Mouse (Mus musculus): ENCODE measurements at regions not wholly inside any gene's neighbourhood (a gene's known extent, or its start where the extent isn't known, plus 50 kb on each side); places are given as distances from the start of the nearest gene placed in this dataset.

DNA sequence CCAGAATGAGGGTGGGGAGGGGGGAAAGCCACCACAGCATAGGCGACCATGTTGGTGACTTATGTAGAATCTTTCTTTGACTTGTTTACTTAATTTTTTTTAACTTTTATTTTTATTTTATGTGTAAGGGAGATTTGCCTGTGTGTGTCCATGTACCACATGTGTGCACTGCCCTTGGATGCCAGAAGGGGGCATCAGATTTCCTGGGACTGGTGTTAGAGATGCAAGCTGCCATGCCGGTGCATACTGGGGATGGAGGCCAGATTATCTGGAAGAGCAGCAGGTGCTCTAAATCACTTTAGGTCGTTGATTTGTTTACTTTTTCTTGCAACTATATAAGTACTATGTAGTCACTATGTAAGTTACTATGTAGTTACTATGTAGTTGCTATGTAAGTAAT lies 114.2 kb upstream of the Tut7 start:
- no peak for ATAC-seq (ENCODE audit: insufficient read depth)
- 36% methylated on average over 3 of the region's 3 CpGs for WGBS (ENCODE audit: insufficient replicate concordance)
- no peaks in the 10 kb centered on the region for H3K36me3 ChIP-seq (replicated peaks)

DNA sequence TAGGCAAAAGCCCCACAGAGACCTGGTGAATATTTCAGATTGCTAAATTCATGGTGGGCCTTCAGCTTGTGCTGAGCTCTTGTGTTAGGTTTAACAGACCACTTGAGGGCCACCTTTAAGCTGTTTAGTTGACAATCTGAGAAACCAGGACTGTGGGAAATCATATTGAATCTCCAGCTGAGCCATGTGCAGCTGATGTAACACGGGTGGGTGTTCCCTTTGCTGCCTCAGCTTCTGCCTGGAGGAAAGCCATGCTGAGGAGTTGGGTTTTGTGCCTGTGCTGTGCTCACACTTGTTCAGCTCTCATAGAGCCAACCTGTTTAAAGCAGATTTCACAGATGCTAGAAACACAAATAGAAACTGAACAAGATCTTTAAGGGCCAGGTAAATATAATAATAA lies 111.6 kb upstream of the Tut7 start:
- 27% methylated on average over 1 of the region's 1 CpGs for WGBS (ENCODE audit: insufficient replicate concordance)
- Histone ChIP-seq H3K4me1 (replicated peaks) (no peaks in the 10 kb centered on the region), H3K36me3 (replicated peaks) (no peaks in the 10 kb centered on the region), H3K27ac (replicated peaks) (no peak overlapping the region), H3K4me3 (replicated peaks) (no peak overlapping the region), H3K9ac (no peak overlapping the region), H3K4me2 (no peak overlapping the region), H3K9me3 (replicated peaks) (no peaks in the 10 kb centered on the region), H3K27me3 (peaks cover 16% of the 10 kb centered on the region; the same call in 1 of the 2 replicates)
- ATAC-seq (ENCODE audit: insufficient read depth), result no peak

More for the DNA sequence above, 114.2 kb upstream of the Tut7 start:
- Histone ChIP-seq H3K9ac (no peak overlapping the region), H3K4me3 (replicated peaks) (no peak overlapping the region), H3K27me3 (peaks cover 35% of the 10 kb centered on the region), H3K27ac (replicated peaks) (no peak overlapping the region), H3K4me1 (replicated peaks) (no peaks in the 10 kb centered on the region), H3K4me2 (no peak overlapping the region), H3K9me3 (replicated peaks) (no peaks in the 10 kb centered on the region)

DNA sequence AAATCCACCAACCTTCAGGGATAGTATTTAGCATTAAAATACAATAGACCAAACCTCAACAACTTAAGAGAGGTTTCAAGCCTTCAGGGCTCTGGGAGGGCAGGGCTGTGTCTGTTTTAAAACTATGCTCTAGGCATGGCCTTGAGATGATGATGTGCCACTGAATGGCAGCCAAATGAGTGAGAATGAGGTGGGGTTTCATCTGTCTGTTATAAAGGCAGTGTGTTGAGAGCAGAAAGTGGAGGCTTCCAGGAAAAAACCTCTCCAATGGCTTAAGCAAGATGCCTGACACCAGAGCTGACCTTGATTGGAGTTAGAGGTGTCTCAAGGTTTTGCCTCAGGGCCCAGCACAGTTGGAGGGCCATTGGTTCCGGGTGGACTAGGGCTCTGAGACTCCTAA lies 111.1 kb upstream of the Tut7 start:
- WGBS (ENCODE audit: insufficient replicate concordance), result 46% methylated on average over 1 of the region's 1 CpGs
- Histone ChIP-seq H3K4me3 (replicated peaks) (no peak overlapping the region), H3K36me3 (replicated peaks) (no peaks in the 10 kb centered on the region), H3K27ac (replicated peaks) (no peak overlapping the region), H3K9ac (no peak overlapping the region), H3K27me3 (peaks cover 12% of the 10 kb centered on the region; the same call in 1 of the 2 replicates), H3K9me3 (replicated peaks) (no peaks in the 10 kb centered on the region), H3K4me2 (no peak overlapping the region), H3K4me1 (replicated peaks) (no peaks in the 10 kb centered on the region)
- no peak for ATAC-seq (ENCODE audit: insufficient read depth)

DNA sequence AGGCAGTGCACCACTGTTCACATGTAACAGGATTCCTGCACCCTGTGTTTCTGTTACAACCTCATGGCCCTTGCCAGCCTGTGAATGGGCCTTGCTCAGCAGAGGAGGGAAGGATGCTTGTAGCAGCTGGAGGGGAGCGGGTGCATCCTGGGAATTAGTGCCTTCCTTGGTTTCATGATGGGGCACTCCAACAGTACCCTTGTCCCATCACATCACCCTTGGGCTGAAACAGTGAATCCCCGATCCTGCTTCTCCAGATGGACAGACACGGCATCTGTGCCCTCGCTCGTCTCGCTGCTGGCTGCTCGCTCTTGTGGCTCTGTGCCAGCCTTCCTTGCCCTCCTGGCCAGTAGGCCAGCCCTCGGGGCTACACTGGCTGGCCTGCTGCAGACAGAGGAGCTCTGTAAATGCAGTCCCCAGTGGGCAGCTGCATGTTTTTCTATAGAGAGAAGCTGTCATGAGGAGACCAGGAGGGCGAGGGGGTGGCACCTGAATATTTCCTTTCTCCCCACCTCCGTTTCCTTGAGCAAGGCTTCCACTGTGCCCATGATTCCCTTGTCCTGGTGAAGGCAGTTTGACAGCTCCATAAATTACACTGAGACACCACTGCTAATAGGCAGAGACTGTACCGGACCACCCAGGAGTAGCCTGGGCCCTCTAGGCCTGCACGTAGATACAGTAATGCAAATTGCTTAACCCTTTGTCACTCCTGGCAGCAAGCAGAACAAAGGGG lies 104.6 kb upstream of the Tut7 start:
- Histone ChIP-seq H3K4me2 (no peak overlapping the region), H3K9ac (no peak overlapping the region), H3K36me3 (replicated peaks) (no peaks in the 10 kb centered on the region), H3K4me1 (replicated peaks) (no peaks in the 10 kb centered on the region), H3K27me3 (no peaks in the 10 kb centered on the region), H3K4me3 (replicated peaks) (no peak overlapping the region), H3K9me3 (replicated peaks) (no peaks in the 10 kb centered on the region), H3K27ac (replicated peaks) (no peak overlapping the region)
- WGBS (ENCODE audit: insufficient replicate concordance), result 57% methylated on average over 12 of the region's 12 CpGs
- ATAC-seq (ENCODE audit: insufficient read depth), result no peak

DNA sequence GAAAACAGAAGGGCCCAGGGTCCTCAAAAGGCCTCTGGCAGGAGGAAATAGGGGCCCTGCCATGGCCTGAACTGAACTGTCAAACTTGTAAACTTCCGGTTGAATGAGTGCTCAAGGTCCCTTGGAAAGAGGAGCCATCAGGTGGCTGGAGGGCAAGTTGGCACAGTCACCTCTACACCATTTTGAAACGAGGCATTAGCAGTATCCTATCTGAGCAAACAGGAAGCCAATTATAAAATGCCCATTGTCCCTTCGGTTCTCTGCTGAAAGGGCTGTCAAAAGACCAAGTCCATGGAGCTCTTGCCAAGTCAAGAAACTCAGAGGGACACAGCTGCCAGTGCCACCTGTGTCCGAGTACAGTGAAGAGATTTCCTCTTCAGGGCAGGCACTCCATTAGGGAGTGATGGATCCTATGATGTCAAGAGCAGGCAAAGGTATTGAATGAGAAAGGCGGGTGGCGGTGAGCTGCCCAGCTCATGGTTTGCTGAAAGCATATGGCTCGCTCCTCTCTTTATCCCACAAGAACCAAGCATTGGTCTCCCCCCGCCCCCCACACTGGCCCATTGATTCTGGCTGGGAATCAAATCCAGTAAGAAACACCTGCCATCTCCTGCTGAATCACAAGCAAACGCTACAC lies 103.0 kb upstream of the Tut7 start:
- 56% methylated on average over 9 of the region's 9 CpGs for WGBS (ENCODE audit: insufficient replicate concordance)
- no peaks in the 10 kb centered on the region for H3K9me3 ChIP-seq (replicated peaks)
- no peak for ATAC-seq (ENCODE audit: insufficient read depth)

DNA sequence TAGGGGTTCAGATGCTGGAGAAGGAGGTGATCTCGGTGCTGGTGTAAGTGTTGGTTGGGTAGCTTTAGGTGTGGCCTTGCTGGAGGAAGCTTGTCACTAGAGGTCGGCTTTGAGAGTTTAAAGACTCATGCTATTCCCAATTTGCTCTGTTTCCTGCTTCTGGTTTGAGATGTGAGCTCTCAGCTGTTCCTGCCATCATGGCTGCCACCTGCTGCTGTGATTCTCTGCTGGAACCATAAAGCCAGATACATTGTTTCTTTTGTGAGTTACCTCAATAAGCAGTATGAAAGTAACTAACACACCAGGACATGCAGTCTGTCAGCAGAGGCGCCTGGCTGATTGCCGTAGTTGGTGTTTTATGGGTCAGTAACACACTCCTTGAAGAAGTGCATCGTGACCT lies 94.2 kb upstream of the Tut7 start:
- no peaks in the 10 kb centered on the region for H3K4me1 ChIP-seq (replicated peaks)
- ATAC-seq (ENCODE audit: insufficient read depth), result no peak
- no peaks in the 10 kb centered on the region for H3K9me3 ChIP-seq (replicated peaks)
- no peak overlapping the region for H3K4me3 ChIP-seq (replicated peaks)
- H3K27ac ChIP-seq (replicated peaks), result no peak overlapping the region
- H3K27me3 ChIP-seq, result no peaks in the 10 kb centered on the region
- WGBS (ENCODE audit: insufficient replicate concordance), result 70% methylated on average over 5 of the region's 5 CpGs
- no peaks in the 10 kb centered on the region for H3K36me3 ChIP-seq (replicated peaks)
- H3K9ac ChIP-seq, result no peak overlapping the region
- no peak overlapping the region for H3K4me2 ChIP-seq

More for the DNA sequence above, 103.0 kb upstream of the Tut7 start:
- Histone ChIP-seq H3K27ac (replicated peaks) (no peak overlapping the region), H3K4me1 (replicated peaks) (no peaks in the 10 kb centered on the region), H3K9ac (no peak overlapping the region), H3K36me3 (replicated peaks) (no peaks in the 10 kb centered on the region), H3K27me3 (no peaks in the 10 kb centered on the region), H3K4me2 (no peak overlapping the region), H3K4me3 (replicated peaks) (no peak overlapping the region)

DNA sequence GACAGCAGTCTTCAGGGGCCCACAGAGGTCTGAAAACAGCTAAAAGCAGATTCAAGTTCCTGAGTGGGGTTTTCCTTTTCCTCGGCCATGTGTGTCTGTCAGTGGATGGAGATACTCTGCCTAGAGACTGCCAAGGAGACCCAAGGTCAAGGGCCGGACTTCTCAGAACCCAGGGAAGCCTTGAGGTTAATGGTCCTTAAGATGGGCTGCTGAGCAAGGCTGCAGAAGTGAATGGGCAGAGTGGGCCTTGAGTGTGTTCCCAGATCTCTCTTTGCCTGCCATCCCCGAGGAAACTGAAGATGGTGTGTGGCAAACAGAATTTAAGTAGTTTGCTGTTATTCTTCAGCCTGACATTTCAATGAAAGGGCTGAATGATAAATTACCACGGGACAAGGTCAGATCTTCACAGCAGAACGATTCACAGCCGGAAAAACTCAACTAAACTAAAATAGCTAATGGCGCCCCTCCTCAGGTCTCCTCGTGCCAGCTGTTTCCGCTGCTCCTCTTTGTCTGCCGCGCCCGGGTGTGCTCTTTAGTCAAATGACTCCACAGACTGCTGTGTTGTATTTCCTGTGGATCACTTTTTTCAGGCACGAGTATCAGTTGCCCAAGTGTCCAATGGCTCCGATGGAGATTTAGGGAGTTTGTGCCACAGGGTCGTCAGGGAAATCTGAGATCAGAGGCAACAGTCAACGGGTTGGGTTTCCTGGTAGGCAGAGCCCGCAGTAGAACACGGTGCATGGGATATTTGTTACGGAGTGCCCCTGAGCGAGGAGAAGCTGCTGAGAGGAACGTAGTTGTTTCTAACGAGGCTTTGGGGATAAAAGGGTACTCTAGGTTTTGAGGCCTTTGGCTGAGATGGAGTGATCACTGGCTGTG lies 93.5 kb upstream of the Tut7 start:
- no peaks in the 10 kb centered on the region for H3K4me1 ChIP-seq (replicated peaks)
- no peaks in the 10 kb centered on the region for H3K36me3 ChIP-seq (replicated peaks)
- H3K27me3 ChIP-seq, result no peaks in the 10 kb centered on the region
- H3K4me2 ChIP-seq, result no peak overlapping the region
- H3K27ac ChIP-seq (replicated peaks), result no peak overlapping the region
- no peaks in the 10 kb centered on the region for H3K9me3 ChIP-seq (replicated peaks)
- ATAC-seq (ENCODE audit: insufficient read depth), result no peak
- WGBS (ENCODE audit: insufficient replicate concordance), result 66% methylated on average over 22 of the region's 22 CpGs
- H3K9ac ChIP-seq, result no peak overlapping the region
- no peak overlapping the region for H3K4me3 ChIP-seq (replicated peaks)

DNA sequence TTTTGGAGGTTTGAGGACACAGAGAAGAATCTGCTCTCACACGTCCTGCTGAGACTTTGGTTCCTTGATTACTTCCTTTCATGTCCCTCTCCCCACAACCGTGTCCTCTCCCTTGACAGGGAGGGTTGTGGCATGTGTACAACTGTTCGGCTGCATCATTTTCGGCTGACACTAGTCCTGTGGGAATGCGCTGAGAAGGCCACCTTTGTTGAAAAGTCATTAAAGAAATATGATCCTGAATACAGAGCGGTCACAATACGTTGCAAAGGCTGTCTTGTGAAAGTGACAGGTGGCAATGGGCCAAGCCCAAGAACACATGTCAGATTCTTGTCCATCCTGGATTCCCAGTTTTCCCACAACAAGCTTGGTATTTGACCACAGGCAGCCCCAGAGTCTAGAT lies 92.8 kb upstream of the Tut7 start:
- no peaks in the 10 kb centered on the region for H3K27me3 ChIP-seq
- 58% methylated on average over 7 of the region's 7 CpGs for WGBS (ENCODE audit: insufficient replicate concordance)

DNA sequence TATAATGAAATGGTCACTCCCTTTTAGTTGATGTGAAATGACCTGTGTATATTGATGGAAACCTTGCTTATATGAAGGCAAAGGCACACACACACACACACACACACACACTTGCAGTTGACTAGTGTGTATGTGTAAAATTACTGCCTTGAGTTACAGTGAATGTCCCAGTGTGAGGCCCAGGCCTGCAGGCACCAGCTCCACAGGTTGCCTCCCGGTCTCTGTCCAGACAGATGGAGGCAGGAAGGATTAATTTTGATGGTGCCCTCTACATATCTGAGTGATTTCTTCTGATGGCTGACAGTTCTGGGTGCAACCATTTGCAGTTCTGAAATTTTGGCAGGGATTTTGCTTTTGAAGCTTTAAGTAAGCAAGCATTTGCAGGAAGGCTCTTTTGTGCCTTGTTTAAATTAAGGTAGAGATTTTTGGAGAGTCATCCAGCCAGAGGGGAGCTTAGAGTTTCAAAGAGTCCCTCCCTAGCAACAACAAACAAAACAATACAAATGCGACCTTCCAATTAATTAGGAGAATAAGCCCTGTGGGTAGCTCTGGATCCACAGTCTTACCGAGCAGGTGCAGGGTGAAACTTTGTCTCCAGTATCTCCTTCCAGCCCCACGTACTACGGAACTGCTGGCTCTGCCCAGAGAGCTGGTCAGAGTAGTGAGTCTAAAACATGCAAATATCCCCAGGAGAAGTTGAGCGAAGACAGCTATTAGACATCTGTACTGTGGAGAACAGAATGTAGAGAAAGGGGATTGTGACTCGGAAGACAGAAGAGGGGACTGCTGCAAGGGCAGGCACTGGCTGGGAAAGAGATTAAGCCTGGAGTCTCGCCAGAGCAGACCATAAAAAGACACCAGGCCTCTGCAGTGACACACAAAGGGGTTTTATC lies 87.5 kb upstream of the Tut7 start:
- Histone ChIP-seq H3K4me3 (replicated peaks) (no peak overlapping the region), H3K4me1 (replicated peaks) (no peaks in the 10 kb centered on the region), H3K4me2 (no peak overlapping the region), H3K9ac (no peak overlapping the region), H3K9me3 (replicated peaks) (no peaks in the 10 kb centered on the region), H3K36me3 (replicated peaks) (no peaks in the 10 kb centered on the region), H3K27ac (replicated peaks) (no peak overlapping the region), H3K27me3 (no peaks in the 10 kb centered on the region)
- 55% methylated on average over 8 of the region's 8 CpGs for WGBS (ENCODE audit: insufficient replicate concordance)
- ATAC-seq (ENCODE audit: insufficient read depth), result no peak

More for the DNA sequence above, 92.8 kb upstream of the Tut7 start:
- H3K27ac ChIP-seq (replicated peaks), result no peak overlapping the region
- ATAC-seq (ENCODE audit: insufficient read depth), result no peak
- H3K9ac ChIP-seq, result no peak overlapping the region
- no peaks in the 10 kb centered on the region for H3K36me3 ChIP-seq (replicated peaks)
- H3K4me1 ChIP-seq (replicated peaks), result no peaks in the 10 kb centered on the region
- no peak overlapping the region for H3K4me2 ChIP-seq
- H3K4me3 ChIP-seq (replicated peaks), result no peak overlapping the region
- H3K9me3 ChIP-seq (replicated peaks), result no peaks in the 10 kb centered on the region

DNA sequence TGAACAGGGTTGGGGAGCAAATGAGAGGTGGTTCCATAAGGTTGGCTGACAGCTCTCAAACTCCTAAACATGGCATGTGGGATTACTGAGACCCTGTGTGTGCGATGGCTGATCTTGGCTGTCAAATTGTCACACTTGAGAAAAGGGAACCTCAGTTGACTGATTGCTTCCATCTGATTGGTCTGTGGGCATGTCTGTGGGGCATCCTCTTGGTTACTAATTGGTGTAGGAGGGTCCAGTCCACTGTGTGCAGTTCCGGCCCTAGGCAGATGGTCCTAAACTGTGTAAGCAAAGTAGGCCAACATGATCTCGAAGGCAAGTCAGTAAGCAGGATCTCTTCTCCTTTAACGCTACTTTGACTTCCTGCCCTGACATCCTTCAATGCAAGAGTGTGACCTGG lies 86.5 kb upstream of the Tut7 start:
- Histone ChIP-seq H3K4me3 (replicated peaks) (no peak overlapping the region), H3K4me2 (no peak overlapping the region), H3K9me3 (replicated peaks) (no peaks in the 10 kb centered on the region), H3K27me3 (no peaks in the 10 kb centered on the region), H3K27ac (replicated peaks) (no peak overlapping the region), H3K9ac (no peak overlapping the region), H3K36me3 (replicated peaks) (no peaks in the 10 kb centered on the region), H3K4me1 (replicated peaks) (no peaks in the 10 kb centered on the region)
- WGBS (ENCODE audit: insufficient replicate concordance), result 54% methylated on average over 4 of the region's 4 CpGs
- no peak for ATAC-seq (ENCODE audit: insufficient read depth)
